Mouse (Mus musculus): ENCODE results near the gene Recql. TPM values are rescaled to one million over a fixed set of nuclear protein-coding genes. Genes with fewer than 3 reads are reported as not detected.
"Not testable (repeated sequence)": the region's sequence is repeated elsewhere in the genome, so short reads cannot be mapped to it uniquely, and the experiment has no call there.

Recql gene
- total RNA-seq, 2 experiments from 2014 or later: 14.5 to 20.2 TPM

GRCm38 (mm10) chr6:142365742-142366472 lies 21.0 kb downstream of the Recql start:
- DNase-seq: no peak

GRCm38 (mm10) chr6:142363019-142363576 lies 23.8 kb downstream of the Recql start:
- DNase-seq: peak in 1 of 2 experiments; percentile 34

GRCm38 (mm10) chr6:142362036-142362435 lies 24.9 kb downstream of the Recql start:
- no peak for DNase-seq

- DNase-seq: no peak
Observed at GRCm38 (mm10) chr6:142357106-142357505, 29.8 kb downstream of the Recql start.

- DNase-seq: not testable (repeated sequence)
Observed at GRCm38 (mm10) chr6:142352099-142352498, 34.8 kb downstream of the Recql start.

GRCm38 (mm10) chr6:142347431-142348385 lies 39.2 kb downstream of the Recql start:
- no peak for DNase-seq

- DNase-seq: no peak
Observed at GRCm38 (mm10) chr6:142346181-142347110, 40.4 kb downstream of the Recql start.

- peak; percentile 86 to 89 for DNase-seq
Observed at GRCm38 (mm10) chr6:142345440-142346038, 41.3 kb downstream of the Recql start, which contains the start of gene Pyroxd1. Gene Pyroxd1, plus strand, starts transcription at chr6:142345654.

GRCm38 (mm10) chr6:142343561-142343960 lies 43.3 kb downstream of the Recql start:
- DNase-seq: peak; percentile 22 to 31

GRCm38 (mm10) chr6:142339576-142339975 lies 47.3 kb downstream of the Recql start:
- DNase-seq: no peak

- no peak for DNase-seq
Observed at GRCm38 (mm10) chr6:142338961-142339360, 47.9 kb downstream of the Recql start.

- no peak for DNase-seq
Observed at GRCm38 (mm10) chr6:142329201-142329600, 57.7 kb downstream of the Recql start.

GRCm38 (mm10) chr6:142326598-142326997 lies 60.3 kb downstream of the Recql start:
- DNase-seq: no peak

GRCm38 (mm10) chr6:142322881-142323280 lies 64.0 kb downstream of the Recql start, which contains the start of gene Slco1a5:
Gene Slco1a5, minus strand, starts transcription at chr6:142322981.
- DNase-seq: no peak

GRCm38 (mm10) chr6:142317106-142317505 lies 69.8 kb downstream of the Recql start:
- DNase-seq: no peak

- no peak for DNase-seq
Observed at GRCm38 (mm10) chr6:142314285-142314684, 72.6 kb downstream of the Recql start.

GRCm38 (mm10) chr6:142305076-142305475 lies 81.8 kb downstream of the Recql start:
- no peak for DNase-seq

Measured in adrenal gland, postnatal 36 days (tissue).